Mouse (Mus musculus) left cerebral cortex, adult 2 months (tissue): Measurements from ENCODE around the gene Adcy10. TPM values are rescaled to one million over a fixed set of nuclear protein-coding genes. Genes with fewer than 3 reads are reported as not detected.

ENCODE experiments used
- DNase-seq, 2 experiments: peaks; one replicate each; pipeline ENCODE4 v3.0.0; 2021 to 2022; ENCODE audit warnings: low spot score in 2 of 2, mixed read lengths in 1 of 2; ENCODE audit errors: extremely low spot score in 1 of 2
- H3K27ac ChIP-seq: fragments of 200-600 bp; 2 replicates; pipeline ENCODE4 v1.8.1; 2022
- H3K4me3 ChIP-seq: fragments of 200-600 bp; 2 replicates; pipeline ENCODE4 v1.8.1; 2022
- CTCF ChIP-seq: fragments of 200-600 bp; IDR thresholded peaks from 2 replicates; pipeline ENCODE4 v1.8.1; 2022; ENCODE audit warnings: antibody characterized with exemption, mild to moderate bottlenecking, moderate library complexity
- intact Hi-C: fragments of 180-260 bp; cut with DNase I; formaldehyde crosslinking; loops from one replicate; pipeline ENCODE4 v1.15.1; 2025
- total RNA-seq, 2 experiments: library from RNA; stranded (reverse); gene quantifications; 2 replicates each; pipeline ENCODE4 v1.2.3; 2021

The Adcy10 gene
- total RNA-seq, 2 experiments from 2014 or later, result 0.63 to 0.86 TPM

DNA sequence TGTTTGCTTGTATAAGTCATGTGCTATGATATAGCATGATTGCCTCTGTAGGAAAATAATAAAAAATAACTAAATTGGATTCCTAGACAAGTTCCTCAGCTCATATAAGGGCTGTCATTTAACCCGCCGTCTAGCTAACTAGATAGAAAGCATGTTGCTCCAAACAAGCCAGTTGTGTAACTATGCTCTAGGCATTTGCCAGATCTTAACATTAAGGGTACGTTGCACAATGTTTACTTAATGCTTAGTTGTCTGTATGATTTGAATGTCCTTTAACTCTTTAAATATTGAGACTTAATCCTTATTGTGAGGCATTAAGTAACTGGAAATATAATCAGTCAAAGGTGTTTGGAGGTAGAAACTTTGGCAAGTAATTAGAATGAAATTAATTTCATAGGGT, 20.4 kb upstream of the Adcy10 start:
- intact Hi-C loops, result loop anchor here (10.0 kb wide), 1 partner anchor 540 kb away; the partner anchor contains the start of gene Pou2f1

DNA sequence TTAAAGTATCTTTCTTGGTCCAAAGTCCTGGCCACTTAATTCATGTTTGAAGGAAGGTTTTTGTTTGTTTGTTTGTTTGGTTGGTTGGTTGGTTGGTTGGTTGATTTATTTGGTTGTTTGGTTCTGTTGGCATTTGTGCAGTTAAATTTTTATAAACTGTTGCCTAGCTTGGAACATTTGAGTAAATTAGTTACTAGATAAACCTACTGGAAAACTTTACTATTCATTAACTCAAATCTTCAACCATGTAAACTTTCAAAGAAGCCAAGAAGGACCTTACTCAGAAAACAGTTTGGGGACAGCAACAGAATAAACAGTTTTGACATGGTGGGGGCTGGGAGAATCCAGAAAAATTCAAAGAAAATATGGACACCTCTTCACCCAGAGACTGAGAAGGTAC, 16.0 kb upstream of the Adcy10 start:
- H3K27ac ChIP-seq, result no peak overlapping the region
- H3K4me3 ChIP-seq, result no peak overlapping the region
- intact Hi-C loops, result loop anchor here (10.0 kb wide), 1 partner anchor 536 kb away; the partner anchor contains the start of gene Pou2f1
- DNase-seq, result no peak
- no peak for TF ChIP-seq CTCF

More for the DNA sequence above, 20.4 kb upstream of the Adcy10 start:
- TF ChIP-seq CTCF, result no peak
- DNase-seq, result no peak
- Histone ChIP-seq H3K4me3 (no peak overlapping the region), H3K27ac (no peak overlapping the region)

- intact Hi-C loops, result loop anchor here (10.0 kb wide), 1 partner anchor 535 kb away; the partner anchor contains the start of gene Pou2f1
- no peak for DNase-seq
- Histone ChIP-seq H3K27ac (no peak overlapping the region), H3K4me3 (no peak overlapping the region)
- no peak; the same call in 1 of the 2 replicates for TF ChIP-seq CTCF
These were observed 15.3 kb upstream of the Adcy10 start for GRCm38 (mm10) chr1:165469717-165470116.

DNA sequence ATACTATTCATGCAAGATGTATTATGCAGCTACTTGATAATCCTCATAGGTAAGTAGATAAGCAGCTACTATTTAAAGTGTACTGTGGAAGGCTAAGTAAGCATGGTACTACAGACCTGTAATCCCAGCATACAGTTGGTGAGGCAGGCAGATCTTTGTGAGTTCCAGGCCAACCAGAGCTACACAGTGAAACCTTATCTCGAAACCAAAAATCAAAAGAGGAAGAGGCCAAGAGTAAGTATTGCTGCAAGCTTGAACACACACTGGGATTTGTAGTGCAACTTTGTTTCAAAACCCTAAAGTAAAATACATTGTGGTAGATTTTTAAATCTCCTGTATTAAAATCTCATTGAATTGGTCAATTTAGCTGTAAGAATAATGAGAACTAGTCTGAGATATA, 13.5 kb upstream of the Adcy10 start:
- Histone ChIP-seq H3K27ac (no peak overlapping the region), H3K4me3 (no peak overlapping the region)
- TF ChIP-seq CTCF, result no peak
- DNase-seq, result no peak
- intact Hi-C loops, result no loop called here

GRCm38 (mm10) chr1:165486108-165486507, 1.1 kb downstream of the Adcy10 start:
- DNase-seq, result no peak
- intact Hi-C loops, result no loop called here
- no peak for TF ChIP-seq CTCF

DNA sequence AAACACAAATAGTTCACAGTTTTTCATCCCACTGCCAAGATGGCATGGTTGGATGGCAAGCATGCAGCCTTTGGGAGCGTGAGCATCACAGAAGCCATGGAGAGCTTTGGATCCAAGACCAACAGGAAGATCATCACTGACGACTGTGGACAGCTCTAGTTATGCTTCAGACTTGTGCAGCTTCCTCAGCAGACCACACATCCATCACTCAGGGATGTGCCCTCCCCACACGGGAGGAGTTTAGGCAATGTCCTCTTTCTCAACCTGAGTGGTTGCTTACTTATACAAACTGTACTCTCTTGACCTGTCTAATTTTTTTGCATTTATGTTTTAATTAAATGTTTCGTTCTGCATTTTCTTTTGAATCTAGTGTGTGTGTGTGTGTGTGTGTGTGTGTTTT, 4.2 kb downstream of the Adcy10 start:
- DNase-seq, result no peak
- Histone ChIP-seq H3K27ac (no peak overlapping the region), H3K4me3 (no peak overlapping the region)
- TF ChIP-seq CTCF, result no peak
- intact Hi-C loops, result no loop called here

More at GRCm38 (mm10) chr1:165486108-165486507, 1.1 kb downstream of the Adcy10 start:
- Histone ChIP-seq H3K27ac (no peak overlapping the region), H3K4me3 (no peak overlapping the region)

DNA sequence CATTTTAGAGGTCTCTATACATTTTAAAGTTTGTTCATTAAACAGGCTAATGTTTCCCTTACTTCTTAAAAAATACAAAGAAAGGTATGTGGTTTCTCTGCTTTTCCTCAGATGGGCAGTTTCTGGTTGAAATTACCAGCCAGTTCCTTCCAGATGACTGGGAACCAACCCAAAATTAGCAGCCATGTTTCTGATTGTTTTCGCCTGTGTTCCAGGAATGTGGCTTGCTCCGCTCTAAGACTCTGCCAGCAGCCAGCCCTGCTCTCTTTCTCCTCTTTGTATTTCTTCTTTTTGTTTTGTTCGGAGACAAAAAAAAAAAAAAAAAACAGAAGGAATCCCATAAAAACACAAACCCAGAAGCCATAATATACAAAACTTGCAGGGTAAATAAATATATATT, 13.9 kb downstream of the Adcy10 start:
- no peak for TF ChIP-seq CTCF
- Histone ChIP-seq H3K27ac (no peak overlapping the region), H3K4me3 (no peak overlapping the region)
- DNase-seq, result no peak
- intact Hi-C loops, result no loop called here

- Histone ChIP-seq H3K27ac (no peak overlapping the region), H3K4me3 (no peak overlapping the region)
- DNase-seq, result no peak
- intact Hi-C loops, result no loop called here
- TF ChIP-seq CTCF, result peak; percentile 45
These were observed 18.5 kb downstream of the Adcy10 start for GRCm38 (mm10) chr1:165503307-165504024.

- Histone ChIP-seq H3K27ac (no peak overlapping the region), H3K4me3 (no peak overlapping the region)
- TF ChIP-seq CTCF, result no peak
- no peak for DNase-seq
- intact Hi-C loops, result no loop called here
These were observed 21.3 kb downstream of the Adcy10 start for GRCm38 (mm10) chr1:165506303-165506702.

- intact Hi-C loops, result no loop called here
- Histone ChIP-seq H3K4me3 (no peak overlapping the region), H3K27ac (no peak overlapping the region)
- TF ChIP-seq CTCF, result no peak
- no peak for DNase-seq
These were observed 25.2 kb downstream of the Adcy10 start for GRCm38 (mm10) chr1:165510161-165510560.

DNA sequence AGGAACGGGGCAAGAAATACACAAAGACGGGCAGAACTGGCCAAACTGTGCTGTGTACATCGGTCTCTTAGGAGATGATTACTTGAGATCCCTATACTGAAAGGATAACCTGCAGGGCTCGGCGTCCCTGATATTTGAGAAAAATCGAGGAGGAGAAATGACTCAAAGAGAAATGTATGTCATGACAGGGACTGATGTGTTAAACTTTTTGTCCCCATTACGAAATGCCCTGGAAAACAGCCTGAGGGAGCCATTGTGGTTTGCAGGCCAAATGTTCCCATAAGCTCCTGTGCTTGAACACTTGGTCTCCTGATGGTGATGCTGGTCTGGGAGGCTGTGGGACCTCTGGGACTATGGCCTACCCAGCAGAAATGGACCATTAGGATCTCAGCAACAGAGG, 35.7 kb downstream of the Adcy10 start:
- intact Hi-C loops, result no loop called here
- H3K4me3 ChIP-seq, result no peak overlapping the region
- DNase-seq, result no peak
- H3K27ac ChIP-seq, result no peak overlapping the region
- TF ChIP-seq CTCF, result no peak

DNA sequence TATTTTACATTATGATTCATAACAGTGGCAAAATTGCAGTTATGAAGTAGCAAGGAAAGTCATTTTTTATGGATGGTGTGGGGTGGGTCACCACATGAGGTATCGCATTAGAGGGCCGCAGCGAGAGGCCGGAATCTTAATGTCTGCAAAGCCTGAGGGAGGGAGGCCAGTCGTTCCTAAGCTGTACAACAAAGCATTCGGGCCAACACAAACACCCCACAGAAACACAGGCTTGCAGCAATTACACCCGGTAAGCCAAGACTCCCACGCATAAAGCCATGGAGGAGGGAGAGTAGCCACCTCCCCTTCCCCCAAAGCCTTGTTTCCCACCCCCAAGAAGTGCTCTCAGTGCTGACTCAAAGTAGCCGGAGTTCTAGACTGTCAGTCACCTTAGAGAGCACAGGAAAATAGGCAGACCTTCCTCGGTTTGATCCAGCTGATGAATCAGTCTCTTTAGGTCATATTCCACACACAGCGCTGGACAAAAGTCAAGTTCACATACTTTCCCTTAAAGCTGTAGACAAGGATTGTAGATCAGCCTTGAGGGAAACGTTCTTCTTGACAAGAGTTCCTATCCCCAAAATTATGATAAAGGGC, 51.2 kb downstream of the Adcy10 start:
- no peak overlapping the region for H3K4me3 ChIP-seq
- peak in 1 of 2 experiments; percentile 23 for DNase-seq

More for the DNA sequence above, 51.2 kb downstream of the Adcy10 start:
- intact Hi-C loops, result no loop called here
- peak overlapping the region; percentile 69 for H3K27ac ChIP-seq
- TF ChIP-seq CTCF, result no peak
